Mouse (Mus musculus) heart, adult 2 months (tissue): Measurements from ENCODE around the gene Cnksr3. TPM values are rescaled to one million over a fixed set of nuclear protein-coding genes. Genes with fewer than 3 reads are reported as not detected.
A peak's percentile ranks its signal among the peaks of the same experiment; 100 is the strongest.

Experiments used
- DNase-seq, 2 experiments: peaks; one replicate each; pipeline ENCODE4 v3.0.0; 2021
- H3K27ac ChIP-seq: fragments of 200-600 bp; 2 replicates; pipeline ENCODE4 v1.8.1; 2022
- H3K27me3 ChIP-seq: fragments of 200-500 bp; 2 replicates; pipeline ENCODE4 v1.6.1; 2012; ENCODE audit warnings: mild to moderate bottlenecking, low read length, inconsistent platforms, mixed read lengths; ENCODE audit not compliant: control insufficient read depth, insufficient read depth
- H3K36me3 ChIP-seq: fragments of 200-500 bp; 2 replicates; pipeline ENCODE4 v1.6.1; 2012; ENCODE audit warnings: low read length, inconsistent platforms; ENCODE audit not compliant: control insufficient read depth, insufficient read depth
- H3K4me1 ChIP-seq: fragments of 200-500 bp; 2 replicates; pipeline ENCODE4 v1.6.1; 2011; ENCODE audit warnings: low read length; ENCODE audit not compliant: control insufficient read depth, insufficient read depth
- H3K4me3 ChIP-seq: fragments of 200-600 bp; 2 replicates; pipeline ENCODE4 v1.8.1; 2022
- H3K79me2 ChIP-seq: fragments of 200-500 bp; replicated peaks from 2 replicates; pipeline ENCODE4 v1.6.1; 2012; ENCODE audit warnings: mild to moderate bottlenecking, inconsistent platforms, low read length, moderate library complexity, mixed read lengths; ENCODE audit not compliant: control insufficient read depth, insufficient read depth
- H3K9ac ChIP-seq: fragments of 200-500 bp; 2 replicates; pipeline ENCODE4 v1.6.1; 2012; ENCODE audit warnings: low read depth, mild to moderate bottlenecking, control low read depth, inconsistent platforms, low read length, mixed read lengths
- CTCF ChIP-seq: fragments of 200-600 bp; IDR thresholded peaks from 2 replicates; pipeline ENCODE4 v1.8.1; 2022; ENCODE audit warnings: antibody characterized with exemption, mild to moderate bottlenecking, moderate library complexity
- EP300 ChIP-seq: fragments of 200-500 bp; IDR thresholded peaks from 2 replicates; pipeline ENCODE4 v1.6.1; 2011; ENCODE audit warnings: low read depth, low read length, control low read depth; ENCODE audit not compliant: insufficient read depth
- POLR2A ChIP-seq: fragments of 200-500 bp; IDR thresholded peaks from 2 replicates; pipeline ENCODE4 v1.6.1; 2011; ENCODE audit warnings: mild to moderate bottlenecking, low read depth, low read length, control low read depth; ENCODE audit not compliant: insufficient read depth
- WGBS: fragments of 180-500 bp; shearing (Covaris S2); methylation state at CpG from one replicate; pipeline ENCODE4 v1.1.7; 2018; 5-methylcytosine and 5-hydroxymethylcytosine counted together
- intact Hi-C: fragments of 180-260 bp; cut with DNase I; formaldehyde crosslinking; loops from one replicate; pipeline ENCODE4 v1.15.1; 2025
- polyA plus RNA-seq: library from polyadenylated mRNA; depleted of rRNA; stranded (reverse); fragments of >200 nt; gene quantifications from 2 replicates; pipeline ENCODE4 v1.2.3, GENCODE M21; 2012
- total RNA-seq, 2 experiments: library from RNA; stranded (reverse); gene quantifications; 2 replicates each; pipeline ENCODE4 v1.2.3; 2021

Gene Cnksr3
- total and polyA plus RNA-seq, 3 experiments: 10.4 to 28.3 (median 22.2) TPM

DNA sequence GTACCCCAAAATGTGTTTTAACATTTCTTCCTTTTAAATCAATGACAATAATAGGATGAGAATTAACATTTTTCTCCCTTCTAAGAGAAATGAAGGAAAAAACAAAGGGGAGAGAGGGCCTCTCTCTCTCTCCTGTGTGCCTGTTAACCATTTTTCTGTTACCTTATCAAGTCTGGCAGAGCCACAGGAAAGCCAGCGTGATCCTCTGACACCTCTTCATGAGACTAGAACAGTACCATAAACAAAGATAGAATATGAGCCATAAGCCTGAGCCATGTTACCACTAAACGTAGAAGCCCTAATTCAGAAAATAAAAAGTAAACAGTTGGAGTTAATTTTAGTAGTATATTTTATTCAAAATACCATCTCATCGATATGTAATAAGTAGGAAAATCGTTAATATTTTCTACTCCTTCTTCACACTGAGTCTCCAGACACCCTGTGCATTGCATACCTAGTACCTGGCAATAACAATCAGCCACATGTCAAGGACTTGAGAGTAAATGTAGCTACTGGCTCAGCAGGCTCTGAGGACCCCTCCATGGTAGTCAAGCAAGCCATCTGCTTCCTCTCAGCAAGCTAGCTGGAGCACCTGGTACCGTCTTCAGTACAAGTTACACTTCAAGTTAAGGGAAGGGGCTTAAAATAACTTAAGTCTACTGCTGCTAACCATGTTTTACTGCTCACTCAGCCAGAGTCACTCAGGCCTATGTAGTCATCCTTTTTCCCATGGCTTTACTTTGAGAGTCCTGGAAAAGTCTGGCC lies 2.2 kb downstream of the Cnksr3 start:
- Histone ChIP-seq H3K79me2 (peaks cover 5% of the 10 kb centered on the region), H3K4me1 (peaks cover 15% of the 10 kb centered on the region), H3K36me3 (peaks cover 8% of the 10 kb centered on the region; the same call in 1 of the 2 replicates), H3K9ac (peak overlapping the region; percentile 97), H3K27me3 (no peaks in the 10 kb centered on the region), H3K4me3 (peak overlapping the region; percentile 80), H3K27ac (peak overlapping the region; percentile 99)
- TF ChIP-seq CTCF (no peak), POLR2A (no peak), EP300 (no peak)
- DNase-seq: peak in 1 of 2 experiments; percentile 16
- intact Hi-C loops: loop anchor here (2.0 to 5.0 kb wide), 6 partner anchors 53 to 133 kb away; no protein-coding TSS in a partner anchor
- 44% methylated on average over 5 of the region's 5 CpGs for WGBS

DNA sequence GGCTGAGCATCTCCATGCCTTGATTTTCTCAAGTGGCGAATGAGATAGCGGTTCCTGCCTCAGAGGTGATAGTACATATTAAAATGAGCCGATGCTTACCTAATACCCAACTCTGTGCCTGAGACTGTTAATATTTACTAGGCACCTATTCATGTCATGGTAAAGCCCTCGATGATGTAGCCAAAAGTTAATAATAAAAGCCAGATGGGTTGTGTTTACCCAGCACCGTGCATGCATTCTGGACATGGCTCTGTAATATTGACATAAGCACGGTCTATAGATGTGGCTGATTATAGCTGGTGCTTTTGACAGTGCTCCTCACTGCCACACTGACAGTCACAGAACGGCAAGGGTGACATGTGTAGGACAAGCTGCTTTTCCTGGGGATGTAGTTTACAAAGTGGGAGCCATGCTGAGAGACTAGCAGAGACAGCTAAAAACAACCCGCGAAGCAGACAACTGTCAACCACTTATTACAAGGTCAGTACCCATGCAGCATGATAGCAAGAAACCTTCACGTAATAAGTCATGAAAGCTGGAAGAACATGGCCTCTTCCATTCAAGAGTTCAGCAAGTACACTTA lies 3.1 kb downstream of the Cnksr3 start:
- Histone ChIP-seq H3K27me3 (no peaks in the 10 kb centered on the region), H3K27ac (peak overlapping the region; percentile 99), H3K36me3 (peaks cover 8% of the 10 kb centered on the region; the same call in 1 of the 2 replicates), H3K4me1 (peaks cover 15% of the 10 kb centered on the region), H3K4me3 (peak overlapping the region; percentile 80; the same call in 1 of the 2 replicates), H3K79me2 (peaks cover 5% of the 10 kb centered on the region), H3K9ac (no peak overlapping the region)
- peak in 1 of 2 experiments; percentile 13 for DNase-seq
- intact Hi-C loops: no loop called here
- TF ChIP-seq POLR2A (no peak), CTCF (no peak), EP300 (no peak)
- 65% methylated on average over 10 of the region's 10 CpGs for WGBS

DNA sequence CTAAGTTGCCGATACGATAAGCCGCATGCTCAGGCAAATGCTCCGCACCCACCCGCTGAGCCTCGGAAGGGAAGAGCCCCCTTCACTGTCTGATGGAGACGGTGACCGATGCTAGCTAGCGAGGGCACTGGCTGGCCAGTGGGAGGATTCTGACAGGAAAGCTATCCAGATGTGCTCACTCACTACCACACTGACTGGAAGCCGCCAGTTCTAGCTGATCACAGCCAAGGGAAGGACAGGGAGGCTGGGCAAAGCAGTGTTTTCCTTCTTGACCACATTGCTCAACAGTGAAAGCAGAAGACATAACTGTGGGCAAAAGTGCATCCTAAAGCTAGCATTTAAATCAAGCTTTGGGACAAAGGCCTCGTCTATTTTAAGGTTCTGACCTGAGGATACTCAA lies 4.7 kb downstream of the Cnksr3 start:
- peak in 1 of 2 experiments; percentile 17 for DNase-seq
- Histone ChIP-seq H3K4me1 (peaks cover 15% of the 10 kb centered on the region), H3K79me2 (peaks cover 6% of the 10 kb centered on the region), H3K9ac (no peak overlapping the region), H3K4me3 (no peak overlapping the region), H3K27me3 (no peaks in the 10 kb centered on the region), H3K27ac (no peak overlapping the region), H3K36me3 (peaks cover 8% of the 10 kb centered on the region; the same call in 1 of the 2 replicates)
- intact Hi-C loops: no loop called here
- TF ChIP-seq EP300 (no peak), CTCF (no peak), POLR2A (no peak)
- 65% methylated on average over 11 of the region's 11 CpGs for WGBS

GRCm38 (mm10) chr10:7206571-7206970 lies 5.5 kb downstream of the Cnksr3 start:
- TF ChIP-seq POLR2A (no peak), CTCF (no peak), EP300 (no peak)
- DNase-seq: no peak
- intact Hi-C loops: no loop called here

GRCm38 (mm10) chr10:7205576-7205975 lies 6.5 kb downstream of the Cnksr3 start:
- 86% methylated on average over 3 of the region's 3 CpGs for WGBS
- TF ChIP-seq POLR2A (no peak), CTCF (no peak), EP300 (no peak)
- H3K9ac ChIP-seq: no peak overlapping the region
- H3K27me3 ChIP-seq: no peaks in the 10 kb centered on the region
- intact Hi-C loops: no loop called here
- H3K27ac ChIP-seq: no peak overlapping the region
- no peak for DNase-seq
- peaks cover 8% of the 10 kb centered on the region; the same call in 1 of the 2 replicates for H3K36me3 ChIP-seq
- H3K4me1 ChIP-seq: peaks cover 15% of the 10 kb centered on the region
- H3K79me2 ChIP-seq: peaks cover 7% of the 10 kb centered on the region
- H3K4me3 ChIP-seq: no peak overlapping the region

More at GRCm38 (mm10) chr10:7206571-7206970, 5.5 kb downstream of the Cnksr3 start:
- Histone ChIP-seq H3K9ac (no peak overlapping the region), H3K4me3 (no peak overlapping the region), H3K36me3 (peaks cover 8% of the 10 kb centered on the region; the same call in 1 of the 2 replicates), H3K27me3 (no peaks in the 10 kb centered on the region), H3K79me2 (peaks cover 6% of the 10 kb centered on the region), H3K27ac (no peak overlapping the region), H3K4me1 (peaks cover 15% of the 10 kb centered on the region)
- 57% methylated on average over 7 of the region's 7 CpGs for WGBS
